Mouse (Mus musculus) ovary, postnatal 36 days (tissue): ENCODE measurements at regions not wholly inside any gene's neighbourhood (a gene's known extent, or its start where the extent isn't known, plus 50 kb on each side); places are given as distances from the start of the nearest gene placed in this dataset.

Experiments used
- DNase-seq: peaks from one replicate; pipeline ENCODE4 v3.0.0; 2022; ENCODE audit warnings: low spot score, mixed read lengths

DNA sequence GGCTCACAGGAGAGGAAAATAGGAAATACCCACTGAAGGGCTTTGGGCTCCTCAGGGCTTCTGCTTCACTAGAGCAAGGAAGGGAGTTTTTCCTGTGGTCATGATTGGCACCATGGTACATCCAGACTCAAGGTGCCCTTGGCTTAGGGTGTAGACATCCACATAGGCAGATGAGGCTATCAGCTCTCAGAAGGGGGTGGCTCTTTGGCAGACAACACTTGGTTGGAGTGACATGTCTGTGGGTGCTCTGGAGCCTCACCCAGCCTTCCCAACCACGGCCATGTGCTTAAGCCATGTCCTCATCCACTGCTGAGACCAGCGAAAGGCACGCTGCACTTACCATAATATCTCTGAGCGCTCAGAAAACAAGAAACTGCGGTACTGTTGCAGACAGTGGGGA lies 77.8 kb upstream of the 1700025G04Rik start:
- no peak for DNase-seq

DNA sequence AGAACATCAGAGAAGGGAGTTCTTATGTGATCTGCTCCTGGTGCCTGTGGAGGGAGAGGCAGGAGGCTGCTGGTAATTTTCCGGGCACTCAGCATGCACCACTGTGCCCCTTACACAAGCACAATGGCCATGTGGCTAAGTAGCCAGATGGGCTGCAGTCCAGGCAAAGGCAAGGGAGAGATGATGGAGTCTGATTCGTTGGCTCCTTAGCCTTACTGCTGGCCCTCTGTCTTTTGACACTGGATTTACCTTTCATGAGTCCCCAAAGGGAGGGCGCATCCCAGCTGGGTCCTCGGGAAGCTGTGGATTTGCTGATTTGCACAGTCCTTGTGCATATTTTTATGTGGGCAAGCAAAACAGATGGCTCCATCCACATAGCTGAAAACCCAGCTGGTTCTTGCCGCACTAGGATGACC lies 75.6 kb upstream of the 1700025G04Rik start:
- DNase-seq: no peak

DNA sequence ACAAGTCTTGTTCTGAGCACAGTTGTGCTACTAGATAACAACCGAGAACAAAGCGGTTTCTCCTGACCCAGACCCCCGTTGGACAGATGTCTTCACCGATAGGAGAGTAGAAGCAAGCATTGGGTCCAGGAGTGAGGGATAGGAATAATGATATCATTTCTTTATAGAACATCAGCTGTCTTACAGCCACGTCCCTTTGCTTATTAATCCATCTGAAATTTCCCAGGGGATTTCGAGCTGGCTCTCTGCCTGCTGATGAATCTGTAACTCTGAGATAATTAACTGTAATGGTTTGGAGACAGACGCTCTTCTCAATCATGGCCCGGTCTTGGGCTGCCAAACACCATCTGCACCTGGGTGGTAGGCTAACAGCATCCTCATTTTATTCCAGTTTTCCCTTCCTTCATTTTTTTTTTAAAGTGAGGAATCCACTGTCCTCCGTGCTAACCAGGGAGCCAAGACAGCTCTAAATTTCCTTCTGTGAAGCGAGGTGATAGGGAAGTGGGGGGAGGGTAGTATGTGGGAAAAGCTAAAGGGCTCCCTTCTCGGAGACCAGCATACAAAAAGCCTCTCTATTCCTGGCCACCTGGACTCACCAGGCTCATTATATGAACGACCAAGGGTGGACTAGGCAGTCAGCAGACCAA lies 75.0 kb upstream of the 1700025G04Rik start:
- no peak for DNase-seq

DNA sequence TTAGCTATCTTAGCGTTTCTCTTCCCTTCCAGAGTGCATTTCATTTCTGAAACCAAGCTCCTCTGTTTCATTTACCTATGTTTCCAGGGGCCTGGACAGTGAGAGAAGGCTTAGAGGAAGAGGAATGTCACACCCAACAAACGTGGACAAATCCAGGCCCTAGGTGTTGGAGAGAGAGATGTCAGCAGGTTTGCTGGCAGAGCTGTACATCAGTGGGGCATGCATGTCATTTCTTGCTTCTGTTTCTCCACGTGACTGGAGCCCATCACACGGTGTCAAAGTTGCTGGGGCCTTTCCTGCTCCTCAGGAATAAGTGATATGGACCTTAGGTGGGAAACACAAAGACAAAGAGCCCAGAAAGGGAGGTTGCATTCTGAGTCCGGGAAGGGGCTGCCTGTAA lies 74.3 kb upstream of the 1700025G04Rik start:
- no peak for DNase-seq

DNA sequence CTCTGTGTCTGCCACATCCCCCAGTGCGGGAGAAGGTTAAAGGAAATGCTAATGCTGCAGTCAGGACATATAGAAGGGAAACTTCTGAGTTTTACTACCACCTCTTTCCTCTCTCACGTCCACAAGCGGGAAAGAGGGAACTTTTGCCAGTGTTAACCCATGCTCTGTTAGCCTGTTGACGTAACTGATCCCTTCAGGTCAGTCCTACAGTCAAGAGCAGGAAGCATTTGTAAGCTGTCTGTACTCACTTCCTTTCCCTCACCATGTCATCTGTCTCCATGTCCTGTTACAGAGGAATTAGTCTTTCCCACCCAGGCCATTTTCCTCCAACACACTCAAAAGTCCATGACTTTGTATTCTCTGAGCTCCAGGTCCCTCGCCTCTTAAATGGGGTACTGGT lies 62.5 kb upstream of the 1700025G04Rik start:
- no peak for DNase-seq

DNA sequence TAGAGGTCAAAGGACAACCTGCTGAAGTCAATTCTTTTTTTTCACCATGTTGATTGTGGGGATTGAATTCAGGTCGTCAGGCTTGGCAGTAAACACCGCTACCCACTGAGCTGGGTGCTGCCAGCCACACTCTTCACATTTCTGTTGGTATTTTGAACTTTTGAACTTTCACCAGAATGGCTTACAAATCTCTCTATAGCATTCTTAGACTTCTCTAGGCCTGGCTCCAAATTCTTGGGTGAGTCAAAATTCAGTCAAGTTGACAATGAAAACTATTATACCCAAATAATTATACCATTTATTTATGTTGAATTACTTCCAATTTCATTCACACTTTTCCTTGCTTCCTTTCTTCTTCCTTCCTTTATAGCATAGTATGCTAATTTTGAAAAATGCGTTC lies 58.8 kb upstream of the 1700025G04Rik start:
- no peak for DNase-seq

DNA sequence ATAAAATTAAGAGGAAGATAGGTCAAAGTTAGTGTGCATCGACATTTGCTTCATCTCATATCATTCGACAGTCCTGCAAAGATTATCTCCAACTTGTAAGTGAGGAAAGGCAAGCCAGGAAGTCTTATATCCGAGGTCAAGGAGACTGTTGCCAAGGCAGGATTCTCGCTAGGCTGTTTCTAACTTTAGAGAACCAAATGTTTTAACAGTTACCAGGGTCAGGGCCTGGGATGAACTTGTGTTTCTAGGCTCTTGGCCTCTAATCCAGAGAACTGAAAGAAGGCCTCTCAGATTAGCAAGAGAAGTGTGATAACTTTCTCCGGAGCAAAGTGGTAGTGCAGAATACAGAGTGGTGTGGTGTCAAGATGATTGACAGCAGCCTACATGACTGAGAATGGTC lies 50.2 kb upstream of the 1700025G04Rik start:
- DNase-seq: no peak
